Mouse (Mus musculus): Measurements from ENCODE around the gene Rpl11. TPM values are rescaled to one million over a fixed set of nuclear protein-coding genes. Genes with fewer than 3 reads are reported as not detected.

Rpl11 gene
- 334 and 353 TPM in 2 replicates for polyA plus RNA-seq (2015; fragmentation: Nextera tagmentation; extraction: Ambion mirVana)

DNA sequence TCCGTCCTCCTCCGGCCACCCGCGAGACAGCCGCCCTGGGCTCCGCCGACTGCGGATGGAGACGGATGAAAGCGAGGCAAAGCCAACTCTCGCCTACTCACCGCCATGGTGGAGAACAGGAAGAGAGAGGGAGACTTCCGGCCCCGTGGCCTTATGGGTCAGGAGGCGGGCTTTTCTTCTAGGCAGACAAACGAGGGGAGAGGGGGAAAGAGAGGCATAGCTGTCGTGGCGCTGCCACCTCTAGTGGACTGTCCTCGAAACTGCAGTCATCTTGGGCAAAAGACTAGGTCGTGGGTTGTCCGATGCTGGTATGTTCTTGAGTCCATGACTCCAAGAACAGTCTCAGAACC lies at the start of gene Rpl11:
TSS of gene Rpl11 (minus strand) at position 182 of the 350 bp plus-strand sequence.

DNA sequence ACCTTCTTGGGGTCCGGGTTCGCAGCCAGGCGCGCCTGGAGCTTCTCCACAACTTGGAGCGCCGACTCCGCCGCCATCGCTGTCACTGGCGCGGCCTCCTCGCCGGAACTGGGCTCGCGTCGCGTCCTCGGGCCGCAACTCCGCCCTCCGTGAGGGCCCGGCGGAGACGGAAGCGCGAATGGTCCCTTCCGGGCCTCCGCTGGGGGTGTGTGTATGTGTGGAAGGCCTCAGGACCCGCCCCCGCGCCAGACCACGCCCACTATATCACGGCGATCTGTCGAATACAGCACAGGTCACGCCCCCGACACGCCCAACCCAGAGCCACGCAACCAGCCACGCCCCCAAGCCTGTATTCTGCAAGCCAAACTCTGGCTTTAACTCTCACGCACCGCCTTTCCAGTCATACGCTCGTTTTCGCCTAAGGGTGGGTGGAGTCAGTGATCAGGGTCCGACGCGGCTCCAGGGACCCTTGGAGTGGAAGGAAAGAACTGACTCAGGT lies 31.6 kb downstream of the Rpl11 start, which contains the start of gene Eloa:
TSS of gene Eloa (minus strand) at position 215 of the 499 bp plus-strand sequence.

GRCm38 (mm10) chr4:135986943-135987710 lies 66.1 kb downstream of the Rpl11 start, which contains the start of gene Pithd1:
Pithd1 (minus strand) TSS chr4:135987264.

Other genes starting within 250 kb of the Rpl11 start
- 85.6 and 105 TPM in 2 replicates for gene Srsf10, start 197.7 kb downstream of the Rpl11 start, polyA plus RNA-seq (2015; fragmentation: Nextera tagmentation; extraction: Ambion mirVana)
- 66.4 and 75.1 TPM in 2 replicates for gene Pnrc2, start 179.6 kb downstream of the Rpl11 start, polyA plus RNA-seq (2015; fragmentation: Nextera tagmentation; extraction: Ambion mirVana)
- 0.14 and 0.44 TPM in 2 replicates for gene Cnr2, start 158.0 kb downstream of the Rpl11 start, polyA plus RNA-seq (2015; fragmentation: Nextera tagmentation; extraction: Ambion mirVana)
- gene Fuca1, start 132.7 kb downstream of the Rpl11 start, polyA plus RNA-seq (2015; fragmentation: Nextera tagmentation; extraction: Ambion mirVana): 46.9 and 63.5 TPM in 2 replicates
- 50.6 and 58.5 TPM in 2 replicates for gene Hmgcl, start 107.0 kb downstream of the Rpl11 start, polyA plus RNA-seq (2015; fragmentation: Nextera tagmentation; extraction: Ambion mirVana)
- 25.0 and 36.9 TPM in 2 replicates for gene Gale, start 89.7 kb downstream of the Rpl11 start, polyA plus RNA-seq (2015; fragmentation: Nextera tagmentation; extraction: Ambion mirVana)
- gene Lypla2, start 80.8 kb downstream of the Rpl11 start, polyA plus RNA-seq (2015; fragmentation: Nextera tagmentation; extraction: Ambion mirVana): 59.6 and 61.4 TPM in 2 replicates
- gene Pithd1, start 66.2 kb downstream of the Rpl11 start, polyA plus RNA-seq (2015; fragmentation: Nextera tagmentation; extraction: Ambion mirVana): 31.2 and 35.1 TPM in 2 replicates
- 21.9 and 23.1 TPM in 2 replicates for gene Eloa, start 31.7 kb downstream of the Rpl11 start, polyA plus RNA-seq (2015; fragmentation: Nextera tagmentation; extraction: Ambion mirVana)
- 231 and 234 TPM in 2 replicates for gene Id3, start 90.1 kb upstream of the Rpl11 start, polyA plus RNA-seq (2015; fragmentation: Nextera tagmentation; extraction: Ambion mirVana)
- gene E2f2, start 119.0 kb upstream of the Rpl11 start, polyA plus RNA-seq (2015; fragmentation: Nextera tagmentation; extraction: Ambion mirVana): 1.6 and 2.3 TPM in 2 replicates
- gene Asap3, start 152.9 kb upstream of the Rpl11 start, polyA plus RNA-seq (2015; fragmentation: Nextera tagmentation; extraction: Ambion mirVana): 5.3 and 5.6 TPM in 2 replicates
- gene Tcea3, start 194.3 kb upstream of the Rpl11 start, polyA plus RNA-seq (2015; fragmentation: Nextera tagmentation; extraction: Ambion mirVana): 72.1 and 72.4 TPM in 2 replicates
- gene Zfp46, start 231.3 kb upstream of the Rpl11 start, polyA plus RNA-seq (2015; fragmentation: Nextera tagmentation; extraction: Ambion mirVana): 13.0 and 13.1 TPM in 2 replicates

All from urinary bladder, postnatal 0 days (tissue).